Mouse (Mus musculus) stomach, embryonic 16.5 days (tissue): ENCODE data around the gene Tmem63b. TPM values are rescaled to one million over a fixed set of nuclear protein-coding genes. Genes with fewer than 3 reads are reported as not detected.

Experiments
- ATAC-seq: fragments of 200-750 bp; cut with Nextera tagmentation; 2 replicates; pipeline ENCODE4 v1.8.0; 2017; ENCODE audit warnings: moderate number of reproducible peaks, moderate TSS enrichment; ENCODE audit not compliant: insufficient read depth, low FRiP score
- H3K27ac ChIP-seq: fragments of 300-500 bp; sonication (generic); 2 replicates; pipeline ENCODE4 v1.5.1; 2014; ENCODE audit warnings: low read length
- H3K27me3 ChIP-seq: fragments of 300-500 bp; sonication (generic); 2 replicates; pipeline ENCODE4 v1.6.1; 2014; ENCODE audit warnings: low read length, control low read depth, mixed read lengths; ENCODE audit not compliant: control insufficient read depth, insufficient read depth
- H3K36me3 ChIP-seq: fragments of 300-500 bp; sonication (generic); 2 replicates; pipeline ENCODE4 v1.6.1; 2014; ENCODE audit warnings: low read length; ENCODE audit not compliant: control insufficient read depth, insufficient read depth
- H3K4me1 ChIP-seq: fragments of 300-500 bp; sonication (generic); 2 replicates; pipeline ENCODE4 v1.6.1; 2014; ENCODE audit warnings: low read length, control low read depth, mixed read lengths; ENCODE audit not compliant: control insufficient read depth, insufficient read depth
- H3K4me2 ChIP-seq: fragments of 300-500 bp; sonication (generic); 2 replicates; pipeline ENCODE4 v1.6.1; 2014; ENCODE audit warnings: low read depth, low read length, mixed read lengths
- H3K4me3 ChIP-seq: fragments of 300-500 bp; sonication (generic); replicated peaks from 2 replicates; pipeline ENCODE4 v1.5.1; 2014; ENCODE audit warnings: mild to moderate bottlenecking, low read length
- H3K9ac ChIP-seq: fragments of 300-500 bp; sonication (generic); 2 replicates; pipeline ENCODE4 v1.6.1; 2014; ENCODE audit warnings: low read length
- H3K9me3 ChIP-seq: fragments of 300-500 bp; sonication (generic); replicated peaks from 2 replicates; pipeline ENCODE4 v1.6.1; 2016; ENCODE audit warnings: low read length, control low read depth; ENCODE audit not compliant: control insufficient read depth
- WGBS: fragments of 180-500 bp; shearing (Covaris S2); extraction: QIAGEN DNeasy Blood & Tissue Kit; methylation state at CpG from one replicate; pipeline ENCODE4 v1.1.7; 2014; 5-methylcytosine and 5-hydroxymethylcytosine counted together
- polyA plus RNA-seq: library from polyadenylated mRNA; unstranded; fragments of >200 nt; fragmentation: Nextera tagmentation; extraction: Ambion mirVana; gene quantifications from 2 replicates; pipeline ENCODE4 v1.2.1, GENCODE M21; 2015

The Tmem63b gene
- polyA plus RNA-seq, 1 experiment from 2014 or later, result 33.6 TPM

GRCm38 (mm10) chr17:45685171-45686092 lies 1.3 kb downstream of the Tmem63b start:
- peak overlapping the region; percentile 94 for H3K9ac ChIP-seq
- peak; percentile 52; the same call in 1 of the 2 replicates for ATAC-seq
- H3K9me3 ChIP-seq, result no peaks in the 10 kb centered on the region
- under 1% methylated on average over 58 of the region's 58 CpGs for WGBS
- H3K27ac ChIP-seq, result peak overlapping the region; percentile 85
- H3K36me3 ChIP-seq, result no peaks in the 10 kb centered on the region
- H3K27me3 ChIP-seq, result no peaks in the 10 kb centered on the region
- H3K4me3 ChIP-seq, result peak overlapping the region; percentile 92
- H3K4me2 ChIP-seq, result peak overlapping the region; percentile 78
- H3K4me1 ChIP-seq, result peaks cover 27% of the 10 kb centered on the region

- Histone ChIP-seq H3K27me3 (no peaks in the 10 kb centered on the region), H3K9me3 (no peaks in the 10 kb centered on the region), H3K4me2 (peak overlapping the region; percentile 78), H3K9ac (peak overlapping the region; percentile 94), H3K4me3 (peak overlapping the region; percentile 92), H3K36me3 (no peaks in the 10 kb centered on the region), H3K4me1 (peaks cover 27% of the 10 kb centered on the region), H3K27ac (0 out of 2 replicates have a peak overlapping the region, but pooled peaks have one; percentile 85)
- WGBS, result 28% methylated on average over 14 of the region's 14 CpGs
- ATAC-seq, result no peak
Observed at GRCm38 (mm10) chr17:45684667-45685131, 2.0 kb downstream of the Tmem63b start.

- no peaks in the 10 kb centered on the region for H3K36me3 ChIP-seq
- H3K9ac ChIP-seq, result no peak overlapping the region
- H3K9me3 ChIP-seq, result no peaks in the 10 kb centered on the region
- H3K27ac ChIP-seq, result no peak overlapping the region
- no peak overlapping the region for H3K4me2 ChIP-seq
- no peak for ATAC-seq
- 69% methylated on average over 4 of the region's 4 CpGs for WGBS
- no peak overlapping the region for H3K4me3 ChIP-seq
- H3K4me1 ChIP-seq, result peaks cover 22% of the 10 kb centered on the region
- no peaks in the 10 kb centered on the region for H3K27me3 ChIP-seq
Observed at GRCm38 (mm10) chr17:45682843-45683242, 3.9 kb downstream of the Tmem63b start.

- no peak overlapping the region for H3K4me3 ChIP-seq
- H3K27ac ChIP-seq, result no peak overlapping the region
- ATAC-seq, result no peak
Observed at GRCm38 (mm10) chr17:45681588-45681987, 5.1 kb downstream of the Tmem63b start.

GRCm38 (mm10) chr17:45680391-45680980 lies 6.2 kb downstream of the Tmem63b start:
- peak; percentile 61; the same call in 1 of the 2 replicates for ATAC-seq
- Histone ChIP-seq H3K27ac (peak overlapping the region; percentile 41; the same call in 1 of the 2 replicates), H3K27me3 (no peaks in the 10 kb centered on the region), H3K9ac (peak overlapping the region; percentile 53), H3K9me3 (no peaks in the 10 kb centered on the region), H3K4me2 (peak overlapping the region; percentile 35; the same call in 1 of the 2 replicates), H3K4me3 (0 out of 2 replicates have a peak overlapping the region, but pooled peaks have one; percentile 5), H3K36me3 (no peaks in the 10 kb centered on the region), H3K4me1 (peaks cover 12% of the 10 kb centered on the region)
- 40% methylated on average over 8 of the region's 8 CpGs for WGBS

More at GRCm38 (mm10) chr17:45681588-45681987, 5.1 kb downstream of the Tmem63b start:
- Histone ChIP-seq H3K4me1 (peaks cover 12% of the 10 kb centered on the region), H3K27me3 (no peaks in the 10 kb centered on the region), H3K36me3 (no peaks in the 10 kb centered on the region), H3K9ac (no peak overlapping the region), H3K9me3 (no peaks in the 10 kb centered on the region), H3K4me2 (no peak overlapping the region)
- WGBS, result 100% methylated on average over 1 of the region's 1 CpGs

- H3K4me2 ChIP-seq, result no peak overlapping the region
- no peak for ATAC-seq
- H3K36me3 ChIP-seq, result no peaks in the 10 kb centered on the region
- H3K4me3 ChIP-seq, result no peak overlapping the region
- 29% methylated on average over 7 of the region's 7 CpGs for WGBS
- no peaks in the 10 kb centered on the region for H3K27me3 ChIP-seq
- no peak overlapping the region for H3K27ac ChIP-seq
- H3K9ac ChIP-seq, result no peak overlapping the region
- peaks cover 4% of the 10 kb centered on the region; the same call in 1 of the 2 replicates for H3K4me1 ChIP-seq
- H3K9me3 ChIP-seq, result no peaks in the 10 kb centered on the region
Observed at GRCm38 (mm10) chr17:45678106-45678505, 8.6 kb downstream of the Tmem63b start.

- H3K4me2 ChIP-seq, result no peak overlapping the region
- 87% methylated on average over 2 of the region's 2 CpGs for WGBS
- no peak overlapping the region for H3K4me3 ChIP-seq
- no peak overlapping the region for H3K27ac ChIP-seq
- H3K36me3 ChIP-seq, result peaks cover 5% of the 10 kb centered on the region; the same call in 1 of the 2 replicates
- ATAC-seq, result no peak
- H3K4me1 ChIP-seq, result no peaks in the 10 kb centered on the region
- no peaks in the 10 kb centered on the region for H3K9me3 ChIP-seq
- H3K9ac ChIP-seq, result no peak overlapping the region
- H3K27me3 ChIP-seq, result no peaks in the 10 kb centered on the region
Observed at GRCm38 (mm10) chr17:45672598-45672997, 14.1 kb downstream of the Tmem63b start.

- Histone ChIP-seq H3K4me1 (no peaks in the 10 kb centered on the region), H3K27ac (no peak overlapping the region), H3K27me3 (no peaks in the 10 kb centered on the region), H3K9me3 (no peaks in the 10 kb centered on the region), H3K4me3 (no peak overlapping the region), H3K9ac (no peak overlapping the region), H3K36me3 (peaks cover 5% of the 10 kb centered on the region; the same call in 1 of the 2 replicates), H3K4me2 (no peak overlapping the region)
- no peak for ATAC-seq
- 88% methylated on average over 1 of the region's 1 CpGs for WGBS
Observed at GRCm38 (mm10) chr17:45671821-45672220, 14.9 kb downstream of the Tmem63b start.

GRCm38 (mm10) chr17:45667986-45668385 lies 18.7 kb downstream of the Tmem63b start:
- H3K4me2 ChIP-seq, result no peak overlapping the region
- WGBS, result 88% methylated on average over 10 of the region's 10 CpGs

More at GRCm38 (mm10) chr17:45667986-45668385, 18.7 kb downstream of the Tmem63b start:
- no peaks in the 10 kb centered on the region for H3K4me1 ChIP-seq
- no peaks in the 10 kb centered on the region for H3K27me3 ChIP-seq
- peaks cover 13% of the 10 kb centered on the region; the same call in 1 of the 2 replicates for H3K36me3 ChIP-seq
- H3K27ac ChIP-seq, result no peak overlapping the region
- ATAC-seq, result no peak
- no peak overlapping the region for H3K4me3 ChIP-seq
- H3K9ac ChIP-seq, result no peak overlapping the region
- no peaks in the 10 kb centered on the region for H3K9me3 ChIP-seq
